Mouse (Mus musculus): ENCODE data around the gene Ddx55. TPM values are rescaled to one million over a fixed set of nuclear protein-coding genes. Genes with fewer than 3 reads are reported as not detected.
A peak's percentile ranks its signal among the peaks of the same experiment; 100 is the strongest.

The Ddx55 gene
- total and polyA plus RNA-seq, 2 experiments: 3.0 to 6.3 TPM

GRCm38 (mm10) chr5:124605041-124605622 lies 52.5 kb downstream of the Ddx55 start:
- Histone ChIP-seq H3K9ac (ENCODE audit: low read depth, low read length) (no peak overlapping the region), H3K36me3 (ENCODE audit: control insufficient read depth, insufficient read depth, low read length) (no peaks in the 10 kb centered on the region), H3K27me3 (ENCODE audit: control insufficient read depth, insufficient read depth, low read length) (no peaks in the 10 kb centered on the region), H3K4me1 (ENCODE audit: control insufficient read depth, insufficient read depth, low read length) (0 out of 2 replicates have a peak, but pooled peaks cover 4% of the 10 kb centered on the region), H3K4me3 (ENCODE audit: insufficient read depth, low read depth, low read length) (no peak overlapping the region), H3K79me2 (ENCODE audit: control insufficient read depth, insufficient read depth, low read length) (no peaks in the 10 kb centered on the region), H3K27ac (replicated peaks; ENCODE audit: insufficient read depth, low read depth, low read length) (peak overlapping the region; percentile 75)
- 21% methylated on average over 17 of the region's 17 CpGs for WGBS
- no peak for TF ChIP-seq POLR2A (IDR thresholded peaks at IDR 0.05; ENCODE audit: extremely low read depth, insufficient read depth, low read length)
- DNase-seq (ENCODE audit: extremely low read depth, low read depth, low spot score): peak; percentile 96

GRCm38 (mm10) chr5:124610965-124611364 lies 58.3 kb downstream of the Ddx55 start:
- TF ChIP-seq POLR2A (IDR thresholded peaks at IDR 0.05; ENCODE audit: extremely low read depth, insufficient read depth, low read length) (no peak), CTCF (IDR thresholded peaks at IDR 0.05; ENCODE audit: low read depth, low read length) (peak; percentile 30)
- H3K36me3 ChIP-seq (ENCODE audit: control insufficient read depth, insufficient read depth, low read length): no peaks in the 10 kb centered on the region
- H3K27me3 ChIP-seq (ENCODE audit: control insufficient read depth, insufficient read depth, low read length): no peaks in the 10 kb centered on the region
- no peaks in the 10 kb centered on the region for H3K4me1 ChIP-seq (ENCODE audit: control insufficient read depth, insufficient read depth, low read length)
- H3K79me2 ChIP-seq (ENCODE audit: control insufficient read depth, insufficient read depth, low read length): no peaks in the 10 kb centered on the region
- 89% methylated on average over 10 of the region's 10 CpGs for WGBS
- H3K27ac ChIP-seq (replicated peaks; ENCODE audit: insufficient read depth, low read depth, low read length): no peak overlapping the region
- no peak for DNase-seq (ENCODE audit: extremely low read depth, low read depth, low spot score)
- H3K9ac ChIP-seq (ENCODE audit: low read depth, low read length): no peak overlapping the region
- no peak overlapping the region for H3K4me3 ChIP-seq (ENCODE audit: insufficient read depth, low read depth, low read length)

GRCm38 (mm10) chr5:124614709-124615108 lies 62.0 kb downstream of the Ddx55 start:
- Histone ChIP-seq H3K27me3 (ENCODE audit: control insufficient read depth, insufficient read depth, low read length) (no peaks in the 10 kb centered on the region), H3K79me2 (ENCODE audit: control insufficient read depth, insufficient read depth, low read length) (no peaks in the 10 kb centered on the region), H3K9ac (ENCODE audit: low read depth, low read length) (no peak overlapping the region), H3K4me1 (ENCODE audit: control insufficient read depth, insufficient read depth, low read length) (no peaks in the 10 kb centered on the region), H3K27ac (replicated peaks; ENCODE audit: insufficient read depth, low read depth, low read length) (0 out of 2 replicates have a peak overlapping the region, but pooled peaks have one; percentile 7), H3K4me3 (ENCODE audit: insufficient read depth, low read depth, low read length) (no peak overlapping the region), H3K36me3 (ENCODE audit: control insufficient read depth, insufficient read depth, low read length) (no peaks in the 10 kb centered on the region)
- DNase-seq (ENCODE audit: extremely low read depth, low read depth, low spot score): no peak
- no peak for TF ChIP-seq POLR2A (IDR thresholded peaks at IDR 0.05; ENCODE audit: extremely low read depth, insufficient read depth, low read length)
- no peak for TF ChIP-seq CTCF (IDR thresholded peaks at IDR 0.05; ENCODE audit: low read depth, low read length)
- 79% methylated on average over 11 of the region's 11 CpGs for WGBS

GRCm38 (mm10) chr5:124618711-124619110 lies 66.0 kb downstream of the Ddx55 start:
- 83% methylated on average over 10 of the region's 10 CpGs for WGBS
- H3K9ac ChIP-seq (ENCODE audit: low read depth, low read length): no peak overlapping the region
- no peak for TF ChIP-seq CTCF (IDR thresholded peaks at IDR 0.05; ENCODE audit: low read depth, low read length)
- no peak for TF ChIP-seq POLR2A (IDR thresholded peaks at IDR 0.05; ENCODE audit: extremely low read depth, insufficient read depth, low read length)
- no peaks in the 10 kb centered on the region for H3K4me1 ChIP-seq (ENCODE audit: control insufficient read depth, insufficient read depth, low read length)
- no peak overlapping the region for H3K4me3 ChIP-seq (ENCODE audit: insufficient read depth, low read depth, low read length)
- H3K27me3 ChIP-seq (ENCODE audit: control insufficient read depth, insufficient read depth, low read length): no peaks in the 10 kb centered on the region
- no peak for DNase-seq (ENCODE audit: extremely low read depth, low read depth, low spot score)
- H3K79me2 ChIP-seq (ENCODE audit: control insufficient read depth, insufficient read depth, low read length): no peaks in the 10 kb centered on the region
- H3K36me3 ChIP-seq (ENCODE audit: control insufficient read depth, insufficient read depth, low read length): no peaks in the 10 kb centered on the region
- H3K27ac ChIP-seq (replicated peaks; ENCODE audit: insufficient read depth, low read depth, low read length): no peak overlapping the region

Other genes starting within 250 kb of the Ddx55 start
- 2.3 and 3.4 TPM in 2 replicates for gene Mphosph9, start 224.9 kb upstream of the Ddx55 start, total RNA-seq (2014; rRNA removed)
- gene Mphosph9, start 224.9 kb upstream of the Ddx55 start, polyA plus RNA-seq (2012; rRNA removed): 0.54 and 1.1 TPM in 2 replicates
- 6.3 and 7.3 TPM in 2 replicates for gene 2810006K23Rik, start 224.8 kb upstream of the Ddx55 start, total RNA-seq (2014; rRNA removed)
- gene 2810006K23Rik, start 224.8 kb upstream of the Ddx55 start, polyA plus RNA-seq (2012; rRNA removed): 5.1 and 5.3 TPM in 2 replicates
- 13.4 and 14.2 TPM in 2 replicates for gene Cdk2ap1, start 189.8 kb upstream of the Ddx55 start, total RNA-seq (2014; rRNA removed)
- 33.5 and 38.2 TPM in 2 replicates for gene Cdk2ap1, start 189.8 kb upstream of the Ddx55 start, polyA plus RNA-seq (2012; rRNA removed)
- gene Sbno1, start 126.9 kb upstream of the Ddx55 start, total RNA-seq (2014; rRNA removed): 33.1 and 36.6 TPM in 2 replicates
- 7.2 and 8.1 TPM in 2 replicates for gene Sbno1, start 126.9 kb upstream of the Ddx55 start, polyA plus RNA-seq (2012; rRNA removed)
- gene Kmt5a, start 112.9 kb upstream of the Ddx55 start, total RNA-seq (2014; rRNA removed): 9.6 and 13.2 TPM in 2 replicates
- gene Kmt5a, start 112.9 kb upstream of the Ddx55 start, polyA plus RNA-seq (2012; rRNA removed): 14.7 and 15.1 TPM in 2 replicates
- gene Rilpl2, start 74.5 kb upstream of the Ddx55 start, total RNA-seq (2014; rRNA removed): 9.6 and 11.6 TPM in 2 replicates
- 10.1 and 10.4 TPM in 2 replicates for gene Rilpl2, start 74.5 kb upstream of the Ddx55 start, polyA plus RNA-seq (2012; rRNA removed)
- 2.9 and 3.7 TPM in 2 replicates for gene Snrnp35, start 69.7 kb upstream of the Ddx55 start, total RNA-seq (2014; rRNA removed)
- gene Snrnp35, start 69.7 kb upstream of the Ddx55 start, polyA plus RNA-seq (2012; rRNA removed): 2.2 and 2.5 TPM in 2 replicates
- 1.4 and 1.6 TPM in 2 replicates for gene Rilpl1, start 21.5 kb upstream of the Ddx55 start, total RNA-seq (2014; rRNA removed)
- gene Rilpl1, start 21.5 kb upstream of the Ddx55 start, polyA plus RNA-seq (2012; rRNA removed): 0.97 and 2.0 TPM in 2 replicates
- gene Tmed2, start 12.2 kb upstream of the Ddx55 start, total RNA-seq (2014; rRNA removed): 374 and 414 TPM in 2 replicates
- 124 and 135 TPM in 2 replicates for gene Tmed2, start 12.2 kb upstream of the Ddx55 start, polyA plus RNA-seq (2012; rRNA removed)
- gene Eif2b1, start 26.3 kb downstream of the Ddx55 start, total RNA-seq (2014; rRNA removed): 10.5 and 13.0 TPM in 2 replicates
- 12.0 and 13.2 TPM in 2 replicates for gene Eif2b1, start 26.3 kb downstream of the Ddx55 start, polyA plus RNA-seq (2012; rRNA removed)
- gene Gtf2h3, start 26.3 kb downstream of the Ddx55 start, total RNA-seq (2014; rRNA removed): 11.9 and 12.2 TPM in 2 replicates
- gene Gtf2h3, start 26.3 kb downstream of the Ddx55 start, polyA plus RNA-seq (2012; rRNA removed): 21.2 and 23.9 TPM in 2 replicates
- gene Atp6v0a2, start 75.7 kb downstream of the Ddx55 start, total RNA-seq (2014; rRNA removed): 10.8 and 11.7 TPM in 2 replicates
- 16.4 and 18.0 TPM in 2 replicates for gene Atp6v0a2, start 75.7 kb downstream of the Ddx55 start, polyA plus RNA-seq (2012; rRNA removed)
- not detected in 2 replicates for gene Dnah10, start 172.2 kb downstream of the Ddx55 start, total RNA-seq (2014; rRNA removed)
- gene Dnah10, start 172.2 kb downstream of the Ddx55 start, polyA plus RNA-seq (2012; rRNA removed): 0.02 TPM in 1 of 2 replicates, not detected in the other